Mouse (Mus musculus) ES-E14 (cell line): ENCODE results near the gene Zfp385b. TPM values are rescaled to one million over a fixed set of nuclear protein-coding genes. Genes with fewer than 3 reads are reported as not detected.
A peak's percentile ranks its signal among the peaks of the same experiment; 100 is the strongest.

Source experiments
- DNase-seq: peaks from one replicate; pipeline ENCODE4 v3.0.0-alpha.2; 2013; ENCODE audit warnings: low read depth, low spot score
- H3K27ac ChIP-seq: 2 replicates; pipeline ENCODE4 v1.5.1; 2012; ENCODE audit warnings: low read depth, mild to moderate bottlenecking, low read length, moderate library complexity, mixed read lengths; ENCODE audit not compliant: poor library complexity, insufficient read depth, severe bottlenecking
- H3K36me3 ChIP-seq: 2 replicates; pipeline ENCODE4 v1.6.1; 2012; ENCODE audit warnings: mild to moderate bottlenecking, low read length, moderate library complexity, mixed read lengths; ENCODE audit not compliant: control insufficient read depth, poor library complexity, insufficient read depth, severe bottlenecking
- H3K4me1 ChIP-seq, 2 experiments: fragments of 150-350 bp in 1 of 2; sonication (generic) in 1 of 2; 2 replicates each; pipeline ENCODE4 v1.6.1; 2012; ENCODE audit warnings: low read length in 2 of 2, mild to moderate bottlenecking in 1 of 2, mixed read lengths in 1 of 2; ENCODE audit not compliant: control insufficient read depth in 2 of 2, insufficient read depth in 2 of 2, poor library complexity in 1 of 2
- H3K4me3 ChIP-seq, 2 experiments: fragments of 150-350 bp in 1 of 2; sonication (generic) in 1 of 2; 2 replicates each; pipeline ENCODE4 v1.5.1; 2012; ENCODE audit warnings: low read length in 2 of 2, low read depth in 1 of 2, mild to moderate bottlenecking in 1 of 2, mixed read lengths in 1 of 2; ENCODE audit not compliant: insufficient read depth in 1 of 2, poor library complexity in 1 of 2, severe bottlenecking in 1 of 2
- H3K9ac ChIP-seq: 2 replicates; pipeline ENCODE4 v1.6.1; 2012; ENCODE audit warnings: low read depth, mild to moderate bottlenecking, low read length, mixed read lengths; ENCODE audit not compliant: poor library complexity, insufficient read depth, severe bottlenecking
- H3K9me3 ChIP-seq: fragments of 150-350 bp; sonication (generic); 2 replicates; pipeline ENCODE4 v1.6.1; 2012; ENCODE audit warnings: low read depth, mild to moderate bottlenecking, low read length; ENCODE audit not compliant: control insufficient read depth, insufficient read depth
- CHD2 ChIP-seq: IDR thresholded peaks from 2 replicates; pipeline ENCODE4 v1.6.1; 2014; ENCODE audit warnings: mild to moderate bottlenecking, low read depth, low read length, inconsistent platforms
- HCFC1 ChIP-seq: IDR thresholded peaks from 2 replicates; pipeline ENCODE4 v1.6.1; 2012; ENCODE audit warnings: low read length, inconsistent platforms, borderline replicate concordance; ENCODE audit not compliant: insufficient read depth
- MAFK ChIP-seq: IDR thresholded peaks from 2 replicates; pipeline ENCODE4 v1.6.1; 2014; ENCODE audit warnings: mild to moderate bottlenecking, low read depth, low read length, inconsistent platforms; ENCODE audit not compliant: insufficient read depth
- ZC3H11A ChIP-seq: IDR thresholded peaks from 2 replicates; pipeline ENCODE4 v1.6.1; 2012; ENCODE audit warnings: low read depth, mild to moderate bottlenecking, inconsistent platforms, low read length, borderline replicate concordance
- ZNF384 ChIP-seq: IDR thresholded peaks from 2 replicates; pipeline ENCODE4 v1.6.1; 2012; ENCODE audit warnings: low read depth, low read length, inconsistent platforms
- in situ Hi-C, 2 experiments: fragments of 600-800 bp; cut with MboI; formaldehyde crosslinking; loops; one replicate each; pipeline ENCODE4 v1.15.1; 2025; ENCODE audit warnings: low sequenced_read_pairs in 2 of 2, inconsistent platforms in 1 of 2; ENCODE audit not compliant: unreplicated experiment in 2 of 2
- total RNA-seq: library from RNA; depleted of rRNA; stranded (reverse); fragments of 300-350 nt; gene quantifications from 2 replicates; pipeline ENCODE4 v1.2.3, GENCODE M21; 2012

Gene Zfp385b
- total RNA-seq, 1 experiment = 0.09 TPM

GRCm38 (mm10) chr2:77388186-77388585 lies 431.3 kb downstream of the Zfp385b start:
- Histone ChIP-seq H3K4me3 (no peak overlapping the region), H3K9ac (no peak overlapping the region), H3K4me1 (no peaks in the 10 kb centered on the region), H3K27ac (no peak overlapping the region), H3K9me3 (no peaks in the 10 kb centered on the region), H3K36me3 (no peaks in the 10 kb centered on the region)
- TF ChIP-seq HCFC1 (no peak), CHD2 (no peak), ZNF384 (no peak), MAFK (no peak), ZC3H11A (no peak)
- DNase-seq = no peak
- in situ Hi-C loops = loop anchor here (10.0 to 25.0 kb wide), 2 partner anchors 317 to 324 kb away; no protein-coding TSS in a partner anchor

GRCm38 (mm10) chr2:77386515-77386914 lies 432.9 kb downstream of the Zfp385b start:
- in situ Hi-C loops = loop anchor here (10.0 to 25.0 kb wide), 2 partner anchors 318 to 326 kb away; no protein-coding TSS in a partner anchor
- Histone ChIP-seq H3K36me3 (no peaks in the 10 kb centered on the region), H3K9ac (no peak overlapping the region), H3K9me3 (no peaks in the 10 kb centered on the region), H3K27ac (no peak overlapping the region), H3K4me3 (no peak overlapping the region), H3K4me1 (no peaks in the 10 kb centered on the region)
- peak; percentile 79 for TF ChIP-seq ZNF384
- no peak for TF ChIP-seq MAFK
- no peak for TF ChIP-seq HCFC1
- no peak for TF ChIP-seq CHD2
- peak; percentile 58 for TF ChIP-seq ZC3H11A
- peak; percentile 58 for DNase-seq

GRCm38 (mm10) chr2:77382766-77383165 lies 436.7 kb downstream of the Zfp385b start:
- H3K36me3 ChIP-seq = no peaks in the 10 kb centered on the region
- no peak overlapping the region for H3K4me3 ChIP-seq
- DNase-seq = no peak
- TF ChIP-seq MAFK (no peak), HCFC1 (no peak), ZNF384 (no peak), ZC3H11A (no peak), CHD2 (no peak)
- in situ Hi-C loops = loop anchor here (10.0 to 25.0 kb wide), 2 partner anchors 322 to 330 kb away; no protein-coding TSS in a partner anchor
- no peaks in the 10 kb centered on the region for H3K4me1 ChIP-seq
- no peak overlapping the region for H3K27ac ChIP-seq
- no peak overlapping the region for H3K9ac ChIP-seq
- no peaks in the 10 kb centered on the region for H3K9me3 ChIP-seq

- Histone ChIP-seq H3K9me3 (no peaks in the 10 kb centered on the region), H3K4me1 (no peaks in the 10 kb centered on the region), H3K27ac (no peak overlapping the region), H3K4me3 (no peak overlapping the region), H3K9ac (no peak overlapping the region), H3K36me3 (no peaks in the 10 kb centered on the region)
- TF ChIP-seq CHD2 = no peak
- no peak for TF ChIP-seq HCFC1
- DNase-seq = no peak
- in situ Hi-C loops = loop anchor here (10.0 to 25.0 kb wide), 2 partner anchors 325 to 332 kb away; no protein-coding TSS in a partner anchor
Measured at GRCm38 (mm10) chr2:77379907-77380306, 439.5 kb downstream of the Zfp385b start.

- H3K4me3 ChIP-seq = no peak overlapping the region
- no peak for TF ChIP-seq HCFC1
- TF ChIP-seq CHD2 = no peak
- TF ChIP-seq ZNF384 = no peak
- TF ChIP-seq ZC3H11A = no peak
- TF ChIP-seq MAFK = no peak
- H3K9me3 ChIP-seq = no peaks in the 10 kb centered on the region
- no peaks in the 10 kb centered on the region for H3K36me3 ChIP-seq
- H3K9ac ChIP-seq = no peak overlapping the region
- DNase-seq = no peak
- H3K27ac ChIP-seq = no peak overlapping the region
- in situ Hi-C loops = loop anchor here in 1 of 2 experiments (25.0 kb wide), 1 partner anchor 333 kb away; no protein-coding TSS in a partner anchor
- H3K4me1 ChIP-seq = no peaks in the 10 kb centered on the region
Measured at GRCm38 (mm10) chr2:77379332-77379731, 440.1 kb downstream of the Zfp385b start.
